Mouse (Mus musculus): ENCODE data around the gene Btbd9.

Gene Btbd9

GRCm38 (mm10) chr17:30221677-30222076, 354.6 kb downstream of the Btbd9 start:
- no peak for DNase-seq (ENCODE audit: low read depth in 1 of 2, low spot score in 2 of 2)

- no peak for DNase-seq (ENCODE audit: low read depth in 1 of 2, low spot score in 2 of 2)
Measured at GRCm38 (mm10) chr17:30215741-30216140, 360.5 kb downstream of the Btbd9 start.

GRCm38 (mm10) chr17:30214393-30214792, 361.9 kb downstream of the Btbd9 start:
- no peak for DNase-seq (ENCODE audit: low read depth in 1 of 2, low spot score in 2 of 2)

GRCm38 (mm10) chr17:30213371-30213770, 362.9 kb downstream of the Btbd9 start:
- no peak for DNase-seq (ENCODE audit: low read depth in 1 of 2, low spot score in 2 of 2)

GRCm38 (mm10) chr17:30212647-30213046, 363.6 kb downstream of the Btbd9 start:
- no peak for DNase-seq (ENCODE audit: low read depth in 1 of 2, low spot score in 2 of 2)

- DNase-seq (ENCODE audit: low read depth in 1 of 2, low spot score in 2 of 2), result no peak
Measured at GRCm38 (mm10) chr17:30210936-30211335, 365.4 kb downstream of the Btbd9 start.

GRCm38 (mm10) chr17:30210262-30210661, 366.0 kb downstream of the Btbd9 start:
- DNase-seq (ENCODE audit: low read depth in 1 of 2, low spot score in 2 of 2), result no peak

GRCm38 (mm10) chr17:30205062-30205825, 371.0 kb downstream of the Btbd9 start:
- no peak for DNase-seq (ENCODE audit: low read depth in 1 of 2, low spot score in 2 of 2)

- no peak for DNase-seq (ENCODE audit: low read depth in 1 of 2, low spot score in 2 of 2)
Measured at GRCm38 (mm10) chr17:30200283-30200682, 376.0 kb downstream of the Btbd9 start.

GRCm38 (mm10) chr17:30199374-30200247, 376.7 kb downstream of the Btbd9 start:
- DNase-seq (ENCODE audit: low read depth in 1 of 2, low spot score in 2 of 2), result no peak

- no peak for DNase-seq (ENCODE audit: low read depth in 1 of 2, low spot score in 2 of 2)
Measured at GRCm38 (mm10) chr17:30198422-30198821, 377.9 kb downstream of the Btbd9 start.

GRCm38 (mm10) chr17:30197280-30198030, 378.8 kb downstream of the Btbd9 start:
- no peak for DNase-seq (ENCODE audit: low read depth in 1 of 2, low spot score in 2 of 2)

- DNase-seq (ENCODE audit: low read depth in 1 of 2, low spot score in 2 of 2), result no peak
Measured at GRCm38 (mm10) chr17:30196401-30197279, 379.6 kb downstream of the Btbd9 start.

- DNase-seq (ENCODE audit: low read depth in 1 of 2, low spot score in 2 of 2), result no peak
Measured at GRCm38 (mm10) chr17:30195591-30196183, 380.6 kb downstream of the Btbd9 start.

- no peak for DNase-seq (ENCODE audit: low read depth in 1 of 2, low spot score in 2 of 2)
Measured at GRCm38 (mm10) chr17:30194629-30195445, 381.5 kb downstream of the Btbd9 start.

GRCm38 (mm10) chr17:30194091-30194490, 382.2 kb downstream of the Btbd9 start:
- DNase-seq (ENCODE audit: low read depth in 1 of 2, low spot score in 2 of 2), result no peak

- DNase-seq (ENCODE audit: low read depth in 1 of 2, low spot score in 2 of 2), result no peak
Measured at GRCm38 (mm10) chr17:30193615-30194014, 382.7 kb downstream of the Btbd9 start.

GRCm38 (mm10) chr17:30192416-30193005, 383.8 kb downstream of the Btbd9 start:
- DNase-seq (ENCODE audit: low read depth in 1 of 2, low spot score in 2 of 2), result no peak

GRCm38 (mm10) chr17:30191097-30191640, 385.1 kb downstream of the Btbd9 start:
- no peak for DNase-seq (ENCODE audit: low read depth in 1 of 2, low spot score in 2 of 2)

Measured in monocyte, adult 2 months (primary cell).